Mouse (Mus musculus): ENCODE data around the gene Pja2.

DNA sequence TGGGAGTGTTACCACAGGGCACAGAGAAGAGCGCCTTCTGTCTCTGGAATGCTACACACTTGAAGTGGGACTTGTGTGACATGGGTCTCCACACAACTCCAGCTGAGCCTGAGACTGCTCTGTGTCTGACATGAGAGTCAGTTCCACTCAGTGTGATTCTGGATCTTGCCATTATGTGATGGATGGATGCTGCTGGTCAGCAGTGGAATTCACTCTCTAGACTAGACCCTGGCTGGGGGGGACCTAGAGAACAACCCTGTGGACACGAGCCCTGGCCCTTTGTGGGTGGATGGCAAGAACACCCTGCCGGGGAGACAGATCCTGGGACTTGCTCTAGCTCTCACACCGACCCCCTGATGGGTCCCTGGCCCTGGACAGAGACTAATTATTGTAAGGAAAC is 56.5 kb downstream of the Pja2 start:
- no peak for TF ChIP-seq CTCF (IDR thresholded peaks at IDR 0.05; ENCODE audit: insufficient read depth, low read depth, low read length)
- TF ChIP-seq POLR2A (IDR thresholded peaks at IDR 0.05; ENCODE audit: insufficient read depth, low read depth, low read length), result no peak

Data from olfactory bulb, adult 2 months (tissue).